Mouse (Mus musculus) heart, postnatal 0 days (tissue): ENCODE results near the gene Zfp827. TPM values are rescaled to one million over a fixed set of nuclear protein-coding genes. Genes with fewer than 3 reads are reported as not detected.
A peak's percentile ranks its signal among the peaks of the same experiment; 100 is the strongest.

ENCODE experiments used
- ATAC-seq: fragments of 200-750 bp; cut with Nextera tagmentation; 2 replicates; pipeline ENCODE4 v1.8.0; 2017; ENCODE audit warnings: low read depth, moderate number of reproducible peaks, moderate library complexity; ENCODE audit not compliant: insufficient read depth
- DNase-seq: peaks from one replicate; pipeline ENCODE4 v3.0.0-alpha.2; 2016; ENCODE audit warnings: low spot score
- H3K27ac ChIP-seq: fragments of 300-500 bp; sonication (generic); 2 replicates; pipeline ENCODE4 v1.5.1; 2014; ENCODE audit warnings: low read depth, mild to moderate bottlenecking
- H3K27me3 ChIP-seq: fragments of 300-500 bp; sonication (generic); 2 replicates; pipeline ENCODE4 v1.6.1; 2014; ENCODE audit warnings: low read length, mixed read lengths; ENCODE audit not compliant: control insufficient read depth, insufficient read depth
- H3K36me3 ChIP-seq: fragments of 300-500 bp; sonication (generic); replicated peaks from 2 replicates; pipeline ENCODE4 v1.6.1; 2014; ENCODE audit warnings: low read length, mixed read lengths; ENCODE audit not compliant: control insufficient read depth, insufficient read depth
- H3K4me1 ChIP-seq: fragments of 300-500 bp; sonication (generic); 2 replicates; pipeline ENCODE4 v1.6.1; 2014; ENCODE audit warnings: antibody characterized with exemption; ENCODE audit not compliant: control insufficient read depth, insufficient read depth
- H3K4me2 ChIP-seq: fragments of 300-500 bp; sonication (generic); 2 replicates; pipeline ENCODE4 v1.6.1; 2014; ENCODE audit warnings: low read depth, mild to moderate bottlenecking, low read length, moderate library complexity
- H3K4me3 ChIP-seq: fragments of 300-500 bp; sonication (generic); 2 replicates; pipeline ENCODE4 v1.5.1; 2014; ENCODE audit warnings: low read depth, low read length
- H3K9ac ChIP-seq: fragments of 300-500 bp; sonication (generic); replicated peaks from 2 replicates; pipeline ENCODE4 v1.6.1; 2014; ENCODE audit warnings: low read depth, low read length, mixed read lengths
- H3K9me3 ChIP-seq: fragments of 300-500 bp; sonication (generic); replicated peaks from 2 replicates; pipeline ENCODE4 v1.6.1; 2016; ENCODE audit warnings: low read length; ENCODE audit not compliant: control insufficient read depth
- CTCF ChIP-seq: IDR thresholded peaks from 2 replicates; pipeline ENCODE4 v1.5.1; 2016; ENCODE audit warnings: antibody characterized with exemption, control low read depth, low read depth
- EP300 ChIP-seq: IDR thresholded peaks from 2 replicates; pipeline ENCODE4 v1.6.1; 2016; ENCODE audit warnings: antibody characterized with exemption, low read depth
- WGBS: fragments of 180-500 bp; shearing (Covaris S2); extraction: QIAGEN DNeasy Blood & Tissue Kit; methylation state at CpG from one replicate; pipeline ENCODE4 v1.1.7; 2014; 5-methylcytosine and 5-hydroxymethylcytosine counted together
- polyA plus RNA-seq: library from polyadenylated mRNA; unstranded; fragments of >200 nt; fragmentation: Nextera tagmentation; extraction: Ambion mirVana; gene quantifications from 2 replicates; pipeline ENCODE4 v1.2.1, GENCODE M21; 2015
- total RNA-seq: library from RNA; depleted of rRNA; stranded (reverse); fragments of >200 nt; gene quantifications from 2 replicates; pipeline ENCODE4 v1.2.3, GENCODE M21; 2014; ENCODE audit warnings: low replicate concordance

The Zfp827 gene
- total and polyA plus RNA-seq, 2 experiments from 2014 or later, result 4.8 to 22.7 TPM

- Histone ChIP-seq H3K36me3 (peaks cover 20% of the 10 kb centered on the region), H3K27ac (no peak overlapping the region), H3K9ac (no peak overlapping the region), H3K27me3 (no peaks in the 10 kb centered on the region), H3K9me3 (no peaks in the 10 kb centered on the region), H3K4me3 (no peak overlapping the region), H3K4me2 (no peak overlapping the region), H3K4me1 (peaks cover 43% of the 10 kb centered on the region)
- ATAC-seq (no peak), DNase-seq (no peak)
- TF ChIP-seq CTCF (no peak), EP300 (no peak)
- WGBS, result 87% methylated on average over 3 of the region's 3 CpGs
Measured at GRCm38 (mm10) chr8:79079196-79079561, 50.9 kb downstream of the Zfp827 start.

- H3K9me3 ChIP-seq, result no peaks in the 10 kb centered on the region
- TF ChIP-seq CTCF (no peak), EP300 (no peak)
- H3K9ac ChIP-seq, result no peak overlapping the region
- H3K36me3 ChIP-seq, result peaks cover 20% of the 10 kb centered on the region
- peaks cover 43% of the 10 kb centered on the region for H3K4me1 ChIP-seq
- H3K4me2 ChIP-seq, result no peak overlapping the region
- ATAC-seq (peak; percentile 80), DNase-seq (peak; percentile 70)
- H3K4me3 ChIP-seq, result no peak overlapping the region
- H3K27me3 ChIP-seq, result no peaks in the 10 kb centered on the region
- H3K27ac ChIP-seq, result peak overlapping the region; percentile 55
- WGBS, result 38% methylated on average over 6 of the region's 6 CpGs
Measured at GRCm38 (mm10) chr8:79080096-79080739, 52.0 kb downstream of the Zfp827 start.

- no peak overlapping the region for H3K4me2 ChIP-seq
- no peak overlapping the region for H3K9ac ChIP-seq
- 56% methylated on average over 4 of the region's 4 CpGs for WGBS
- no peak for TF ChIP-seq EP300
- ATAC-seq, result no peak
- H3K4me3 ChIP-seq, result no peak overlapping the region
- peaks cover 15% of the 10 kb centered on the region for H3K36me3 ChIP-seq
- H3K4me1 ChIP-seq, result peaks cover 43% of the 10 kb centered on the region
- no peaks in the 10 kb centered on the region for H3K27me3 ChIP-seq
- DNase-seq, result no peak
- no peaks in the 10 kb centered on the region for H3K9me3 ChIP-seq
- H3K27ac ChIP-seq, result no peak overlapping the region; the same call in 1 of the 2 replicates
Measured at GRCm38 (mm10) chr8:79081333-79081732, 53.1 kb downstream of the Zfp827 start.

- Histone ChIP-seq H3K4me2 (no peak overlapping the region), H3K4me1 (peaks cover 43% of the 10 kb centered on the region), H3K4me3 (no peak overlapping the region), H3K9ac (no peak overlapping the region), H3K27me3 (no peaks in the 10 kb centered on the region), H3K27ac (no peak overlapping the region), H3K36me3 (peaks cover 13% of the 10 kb centered on the region), H3K9me3 (no peaks in the 10 kb centered on the region)
- ATAC-seq (no peak), DNase-seq (peak; percentile 30)
- no peak for TF ChIP-seq EP300
- TF ChIP-seq CTCF, result no peak
- WGBS, result 55% methylated on average over 10 of the region's 10 CpGs
Measured at GRCm38 (mm10) chr8:79081955-79082354, 53.7 kb downstream of the Zfp827 start.

- peaks cover 7% of the 10 kb centered on the region; the same call in 1 of the 2 replicates for H3K36me3 ChIP-seq
- peak; percentile 25; the same call in 1 of the 2 replicates for ATAC-seq
Measured at GRCm38 (mm10) chr8:79083461-79084358, 55.5 kb downstream of the Zfp827 start.

More at GRCm38 (mm10) chr8:79083461-79084358, 55.5 kb downstream of the Zfp827 start:
- peak; percentile 40 for DNase-seq
- H3K27me3 ChIP-seq, result no peaks in the 10 kb centered on the region
- no peak for TF ChIP-seq CTCF
- no peak for TF ChIP-seq EP300
- no peak overlapping the region for H3K4me2 ChIP-seq
- H3K27ac ChIP-seq, result peak overlapping the region; percentile 86
- H3K9ac ChIP-seq, result no peak overlapping the region
- H3K9me3 ChIP-seq, result no peaks in the 10 kb centered on the region
- no peak overlapping the region for H3K4me3 ChIP-seq
- H3K4me1 ChIP-seq, result peaks cover 43% of the 10 kb centered on the region
- 60% methylated on average over 18 of the region's 18 CpGs for WGBS
